Mouse (Mus musculus) embryonic facial prominence, embryonic 10.5 days (tissue): ENCODE results near the gene Jarid2. TPM values are rescaled to one million over a fixed set of nuclear protein-coding genes. Genes with fewer than 3 reads are reported as not detected.
A peak's percentile ranks its signal among the peaks of the same experiment; 100 is the strongest.
"Not testable (repeated sequence)": the region's sequence is repeated elsewhere in the genome, so short reads cannot be mapped to it uniquely, and the experiment has no call there.

Source experiments
- DNase-seq: peaks from one replicate; pipeline ENCODE4 v3.0.0-alpha.2; 2017; ENCODE audit warnings: low spot score
- H3K27ac ChIP-seq: fragments of 300-500 bp; sonication (generic); replicated peaks from 2 replicates; pipeline ENCODE4 v1.5.1; 2016; ENCODE audit warnings: mild to moderate bottlenecking
- H3K27me3 ChIP-seq: fragments of 300-500 bp; sonication (generic); replicated peaks from 2 replicates; pipeline ENCODE4 v1.6.1; 2016; ENCODE audit warnings: low read depth, mild to moderate bottlenecking; ENCODE audit not compliant: poor library complexity, severe bottlenecking
- H3K36me3 ChIP-seq: fragments of 300-500 bp; sonication (generic); replicated peaks from 2 replicates; pipeline ENCODE4 v1.6.1; 2016; ENCODE audit warnings: mild to moderate bottlenecking, moderate library complexity
- H3K4me1 ChIP-seq: fragments of 300-500 bp; sonication (generic); 2 replicates; pipeline ENCODE4 v1.6.1; 2016
- H3K4me3 ChIP-seq: fragments of 300-500 bp; sonication (generic); 2 replicates; pipeline ENCODE4 v1.5.1; 2016; ENCODE audit warnings: mild to moderate bottlenecking, moderate library complexity
- H3K9me3 ChIP-seq: fragments of 300-500 bp; sonication (generic); 2 replicates; pipeline ENCODE4 v1.6.1; 2016; ENCODE audit warnings: mild to moderate bottlenecking
- WGBS: fragments of 180-500 bp; shearing (Covaris S2); methylation state at CpG from one replicate; pipeline ENCODE4 v1.1.7; 2016; 5-methylcytosine and 5-hydroxymethylcytosine counted together
- polyA plus RNA-seq: library from polyadenylated mRNA; unstranded; fragments of >200 nt; fragmentation: Nextera tagmentation; extraction: Ambion mirVana; gene quantifications from 2 replicates; pipeline ENCODE4 v1.2.1, GENCODE M21; 2016

The Jarid2 gene
- polyA plus RNA-seq, 1 experiment from 2014 or later, result 54.9 TPM

GRCm38 (mm10) chr13:44832104-44832503, 102.8 kb downstream of the Jarid2 start:
- Histone ChIP-seq H3K36me3 (peaks cover 6% of the 10 kb centered on the region; the same call in 1 of the 2 replicates), H3K27me3 (no peaks in the 10 kb centered on the region), H3K4me1 (peaks cover 7% of the 10 kb centered on the region; the same call in 1 of the 2 replicates), H3K4me3 (no peak overlapping the region), H3K9me3 (no peaks in the 10 kb centered on the region), H3K27ac (no peak overlapping the region)
- WGBS, result 88% methylated on average over 2 of the region's 2 CpGs
- DNase-seq, result no peak

GRCm38 (mm10) chr13:44832866-44833265, 103.6 kb downstream of the Jarid2 start:
- Histone ChIP-seq H3K36me3 (peaks cover 6% of the 10 kb centered on the region; the same call in 1 of the 2 replicates), H3K27ac (no peak overlapping the region), H3K4me1 (peaks cover 7% of the 10 kb centered on the region; the same call in 1 of the 2 replicates), H3K4me3 (no peak overlapping the region), H3K27me3 (no peaks in the 10 kb centered on the region), H3K9me3 (no peaks in the 10 kb centered on the region)
- WGBS, result 92% methylated on average over 4 of the region's 4 CpGs
- DNase-seq, result no peak

- Histone ChIP-seq H3K9me3 (no peaks in the 10 kb centered on the region), H3K27ac (no peak overlapping the region), H3K4me3 (no peak overlapping the region), H3K4me1 (peaks cover 7% of the 10 kb centered on the region; the same call in 1 of the 2 replicates), H3K36me3 (peaks cover 6% of the 10 kb centered on the region; the same call in 1 of the 2 replicates), H3K27me3 (no peaks in the 10 kb centered on the region)
- no peak for DNase-seq
- WGBS, result 63% methylated on average over 3 of the region's 3 CpGs
Observed at GRCm38 (mm10) chr13:44833353-44833752, 104.1 kb downstream of the Jarid2 start.

GRCm38 (mm10) chr13:44837445-44837844, 108.2 kb downstream of the Jarid2 start:
- Histone ChIP-seq H3K9me3 (no peaks in the 10 kb centered on the region), H3K4me3 (no peak overlapping the region), H3K4me1 (peaks cover 39% of the 10 kb centered on the region), H3K27ac (no peak overlapping the region), H3K27me3 (no peaks in the 10 kb centered on the region), H3K36me3 (no peaks in the 10 kb centered on the region)
- 89% methylated on average over 6 of the region's 6 CpGs for WGBS
- DNase-seq, result no peak

GRCm38 (mm10) chr13:44839866-44840835, 110.9 kb downstream of the Jarid2 start:
- Histone ChIP-seq H3K9me3 (no peaks in the 10 kb centered on the region), H3K4me1 (peaks cover 51% of the 10 kb centered on the region), H3K27me3 (no peaks in the 10 kb centered on the region), H3K36me3 (no peaks in the 10 kb centered on the region), H3K4me3 (peak overlapping the region; percentile 56), H3K27ac (peak overlapping the region; percentile 74)
- DNase-seq, result peak; percentile 84
- WGBS, result 6% methylated on average over 20 of the region's 20 CpGs

- Histone ChIP-seq H3K4me1 (peaks cover 19% of the 10 kb centered on the region), H3K9me3 (no peaks in the 10 kb centered on the region), H3K4me3 (no peak overlapping the region), H3K27ac (no peak overlapping the region), H3K27me3 (no peaks in the 10 kb centered on the region), H3K36me3 (peaks cover 23% of the 10 kb centered on the region)
- WGBS, result 78% methylated on average over 2 of the region's 2 CpGs
- DNase-seq, result no peak
Observed at GRCm38 (mm10) chr13:44851426-44851825, 122.2 kb downstream of the Jarid2 start.

- H3K36me3 ChIP-seq, result peaks cover 23% of the 10 kb centered on the region
- no peak overlapping the region for H3K4me3 ChIP-seq
- WGBS, result 85% methylated on average over 3 of the region's 3 CpGs
- H3K4me1 ChIP-seq, result peaks cover 22% of the 10 kb centered on the region
- H3K27ac ChIP-seq, result no peak overlapping the region
- no peak for DNase-seq
- H3K9me3 ChIP-seq, result no peaks in the 10 kb centered on the region
- no peaks in the 10 kb centered on the region for H3K27me3 ChIP-seq
Observed at GRCm38 (mm10) chr13:44852024-44852423, 122.8 kb downstream of the Jarid2 start.

GRCm38 (mm10) chr13:44865566-44865965, 136.3 kb downstream of the Jarid2 start:
- H3K27ac ChIP-seq, result no peak overlapping the region
- DNase-seq, result no peak
- H3K36me3 ChIP-seq, result peaks cover 5% of the 10 kb centered on the region
- WGBS, result 92% methylated on average over 2 of the region's 2 CpGs
- no peak overlapping the region for H3K4me3 ChIP-seq
- H3K9me3 ChIP-seq, result no peaks in the 10 kb centered on the region
- no peaks in the 10 kb centered on the region for H3K27me3 ChIP-seq
- H3K4me1 ChIP-seq, result no peaks in the 10 kb centered on the region

- H3K9me3 ChIP-seq, result no peaks in the 10 kb centered on the region
- H3K27ac ChIP-seq, result no peak overlapping the region
- H3K36me3 ChIP-seq, result peaks cover 9% of the 10 kb centered on the region
- 74% methylated on average over 4 of the region's 4 CpGs for WGBS
- no peak for DNase-seq
- no peaks in the 10 kb centered on the region for H3K4me1 ChIP-seq
- no peaks in the 10 kb centered on the region for H3K27me3 ChIP-seq
- H3K4me3 ChIP-seq, result no peak overlapping the region
Observed at GRCm38 (mm10) chr13:44868037-44868650, 138.9 kb downstream of the Jarid2 start.

GRCm38 (mm10) chr13:44869418-44870119, 140.3 kb downstream of the Jarid2 start:
- peak; percentile 100 for DNase-seq

GRCm38 (mm10) chr13:44876799-44877198, 147.5 kb downstream of the Jarid2 start:
- H3K36me3 ChIP-seq, result peaks cover 24% of the 10 kb centered on the region
- peaks cover 28% of the 10 kb centered on the region for H3K4me1 ChIP-seq
- no peaks in the 10 kb centered on the region for H3K9me3 ChIP-seq
- H3K27ac ChIP-seq, result no peak overlapping the region
- no peak for DNase-seq
- no peak overlapping the region for H3K4me3 ChIP-seq
- WGBS, result 68% methylated on average over 2 of the region's 2 CpGs
- H3K27me3 ChIP-seq, result no peaks in the 10 kb centered on the region

More at GRCm38 (mm10) chr13:44869418-44870119, 140.3 kb downstream of the Jarid2 start:
- H3K4me1 ChIP-seq, H3K27me3 ChIP-seq, H3K4me3 ChIP-seq, H3K27ac ChIP-seq, H3K9me3 ChIP-seq: not testable (repeated sequence)
- 80% methylated on average over 47 of the region's 47 CpGs for WGBS
- H3K36me3 ChIP-seq, result peaks cover 15% of the 10 kb centered on the region

- Histone ChIP-seq H3K4me3 (no peak overlapping the region), H3K27me3 (no peaks in the 10 kb centered on the region), H3K4me1 (peaks cover 19% of the 10 kb centered on the region), H3K9me3 (no peaks in the 10 kb centered on the region), H3K27ac (no peak overlapping the region), H3K36me3 (peaks cover 22% of the 10 kb centered on the region)
- DNase-seq, result no peak
- WGBS, result 88% methylated on average over 4 of the region's 4 CpGs
Observed at GRCm38 (mm10) chr13:44881001-44881400, 151.7 kb downstream of the Jarid2 start.
